Mouse (Mus musculus) heart, adult 2 months (tissue): ENCODE data around the gene Fam241a. TPM values are rescaled to one million over a fixed set of nuclear protein-coding genes. Genes with fewer than 3 reads are reported as not detected.

Source experiments
- DNase-seq, 2 experiments: peaks; one replicate each; pipeline ENCODE4 v3.0.0; 2021
- H3K27ac ChIP-seq: fragments of 200-600 bp; 2 replicates; pipeline ENCODE4 v1.8.1; 2022
- H3K27me3 ChIP-seq: fragments of 200-500 bp; 2 replicates; pipeline ENCODE4 v1.6.1; 2012; ENCODE audit warnings: mild to moderate bottlenecking, low read length, inconsistent platforms, mixed read lengths; ENCODE audit not compliant: control insufficient read depth, insufficient read depth
- H3K36me3 ChIP-seq: fragments of 200-500 bp; 2 replicates; pipeline ENCODE4 v1.6.1; 2012; ENCODE audit warnings: low read length, inconsistent platforms; ENCODE audit not compliant: control insufficient read depth, insufficient read depth
- H3K4me1 ChIP-seq: fragments of 200-500 bp; 2 replicates; pipeline ENCODE4 v1.6.1; 2011; ENCODE audit warnings: low read length; ENCODE audit not compliant: control insufficient read depth, insufficient read depth
- H3K4me3 ChIP-seq: fragments of 200-600 bp; 2 replicates; pipeline ENCODE4 v1.8.1; 2022
- H3K79me2 ChIP-seq: fragments of 200-500 bp; replicated peaks from 2 replicates; pipeline ENCODE4 v1.6.1; 2012; ENCODE audit warnings: mild to moderate bottlenecking, inconsistent platforms, low read length, moderate library complexity, mixed read lengths; ENCODE audit not compliant: control insufficient read depth, insufficient read depth
- H3K9ac ChIP-seq: fragments of 200-500 bp; 2 replicates; pipeline ENCODE4 v1.6.1; 2012; ENCODE audit warnings: low read depth, mild to moderate bottlenecking, control low read depth, inconsistent platforms, low read length, mixed read lengths
- CTCF ChIP-seq: fragments of 200-600 bp; IDR thresholded peaks from 2 replicates; pipeline ENCODE4 v1.8.1; 2022; ENCODE audit warnings: antibody characterized with exemption, mild to moderate bottlenecking, moderate library complexity
- EP300 ChIP-seq: fragments of 200-500 bp; IDR thresholded peaks from 2 replicates; pipeline ENCODE4 v1.6.1; 2011; ENCODE audit warnings: low read depth, low read length, control low read depth; ENCODE audit not compliant: insufficient read depth
- POLR2A ChIP-seq: fragments of 200-500 bp; IDR thresholded peaks from 2 replicates; pipeline ENCODE4 v1.6.1; 2011; ENCODE audit warnings: mild to moderate bottlenecking, low read depth, low read length, control low read depth; ENCODE audit not compliant: insufficient read depth
- WGBS: fragments of 180-500 bp; shearing (Covaris S2); methylation state at CpG from one replicate; pipeline ENCODE4 v1.1.7; 2018; 5-methylcytosine and 5-hydroxymethylcytosine counted together
- intact Hi-C: fragments of 180-260 bp; cut with DNase I; formaldehyde crosslinking; loops from one replicate; pipeline ENCODE4 v1.15.1; 2025
- long read RNA-seq: library from polyadenylated mRNA; stranded (forward); transcript quantifications from one replicate; pipeline ENCODE4 v2.0.0, GENCODE M21; 2021
- polyA plus RNA-seq: library from polyadenylated mRNA; depleted of rRNA; stranded (reverse); fragments of >200 nt; gene quantifications from 2 replicates; pipeline ENCODE4 v1.2.3, GENCODE M21; 2012; rRNA removed
- total RNA-seq, 2 experiments: library from RNA; stranded (reverse); gene quantifications; 2 replicates each; pipeline ENCODE4 v1.2.3; 2021

Fam241a gene
- total RNA-seq: 1 to 10 TPM; 3.6 to 4.2 TPM
- 1.3 and 1.7 TPM in 2 replicates for polyA plus RNA-seq
- long read RNA-seq, transcript Fam241a-202 (2 exons, 2,234 nt): major isoform, 7 of 8 reads
- long read RNA-seq, partial matches to known transcripts: 0 of 8 reads
- long read RNA-seq, other reads (novel, unspliced or antisense): 1 of 8 reads

- Histone ChIP-seq H3K27me3 (no peaks in the 10 kb centered on the region), H3K9ac (peak within 1 kb of the TSS; percentile 84), H3K79me2 (no peaks in the 10 kb centered on the region), H3K4me3 (peak within 1 kb of the TSS; percentile 89), H3K27ac (peak within 1 kb of the TSS; percentile 76), H3K36me3 (no peaks in the 10 kb centered on the region), H3K4me1 (no peaks in the 10 kb centered on the region; the same call in none of the 2 replicates)
- WGBS: 1% methylated on average over 86 of the region's 94 CpGs
- TF ChIP-seq POLR2A: 0 out of 2 replicates have a peak, but pooled peaks have one; percentile 12
- TF ChIP-seq CTCF: no peak
- peak; percentile 93 to 95 for DNase-seq
- intact Hi-C loops: loop anchor here (2.0 to 5.0 kb wide), 4 partner anchors 44 to 344 kb away; partner anchors contain the start of genes Alpk1, Ap1ar, Larp7 and Zgrf1
Observed at GRCm38 (mm10) chr3:127895792-127896541, at the start of gene Fam241a. Gene Fam241a (minus strand): TSS chr3:127896324.

- TF ChIP-seq CTCF: no peak
- no peak for TF ChIP-seq EP300
- no peak for TF ChIP-seq POLR2A
- Histone ChIP-seq H3K79me2 (no peaks in the 10 kb centered on the region), H3K9ac (no peak overlapping the region), H3K36me3 (no peaks in the 10 kb centered on the region), H3K4me3 (no peak overlapping the region), H3K27ac (no peak overlapping the region), H3K27me3 (no peaks in the 10 kb centered on the region), H3K4me1 (no peaks in the 10 kb centered on the region)
- DNase-seq: no peak
- intact Hi-C loops: no loop called here
- WGBS: 79% methylated on average over 11 of the region's 11 CpGs
Observed at GRCm38 (mm10) chr3:127932453-127932852, 36.3 kb upstream of the Fam241a start.

- no peak overlapping the region for H3K27ac ChIP-seq
- H3K79me2 ChIP-seq: no peaks in the 10 kb centered on the region
- no peaks in the 10 kb centered on the region for H3K4me1 ChIP-seq
- H3K9ac ChIP-seq: no peak overlapping the region
- intact Hi-C loops: no loop called here
- no peak for DNase-seq
- H3K27me3 ChIP-seq: no peaks in the 10 kb centered on the region
- no peak overlapping the region for H3K4me3 ChIP-seq
- H3K36me3 ChIP-seq: no peaks in the 10 kb centered on the region
- TF ChIP-seq CTCF (no peak), EP300 (no peak)
- 69% methylated on average over 9 of the region's 9 CpGs for whole genome bisulfite sequencing
Observed at GRCm38 (mm10) chr3:127930326-127931012, 34.3 kb upstream of the Fam241a start.

GRCm38 (mm10) chr3:127929921-127930320 is 33.8 kb upstream of the Fam241a start:
- intact Hi-C loops: no loop called here
- Histone ChIP-seq H3K79me2 (no peaks in the 10 kb centered on the region), H3K4me3 (no peak overlapping the region), H3K4me1 (no peaks in the 10 kb centered on the region), H3K36me3 (no peaks in the 10 kb centered on the region), H3K9ac (no peak overlapping the region), H3K27ac (no peak overlapping the region), H3K27me3 (no peaks in the 10 kb centered on the region)
- no peak for DNase-seq
- WGBS: 54% methylated on average over 9 of the region's 9 CpGs
- no peak for TF ChIP-seq CTCF
- no peak for TF ChIP-seq POLR2A
- TF ChIP-seq EP300: no peak

GRCm38 (mm10) chr3:127926635-127927183 is 30.6 kb upstream of the Fam241a start:
- Histone ChIP-seq H3K4me1 (no peaks in the 10 kb centered on the region), H3K79me2 (no peaks in the 10 kb centered on the region), H3K27me3 (no peaks in the 10 kb centered on the region), H3K36me3 (no peaks in the 10 kb centered on the region), H3K27ac (no peak overlapping the region), H3K9ac (no peak overlapping the region), H3K4me3 (no peak overlapping the region)
- 39% methylated on average over 9 of the region's 9 CpGs for WGBS
- intact Hi-C loops: no loop called here
- TF ChIP-seq CTCF (no peak), POLR2A (no peak), EP300 (no peak)
- DNase-seq: no peak

GRCm38 (mm10) chr3:127924464-127924863 is 28.3 kb upstream of the Fam241a start:
- no peak for TF ChIP-seq CTCF
- TF ChIP-seq POLR2A: no peak
- TF ChIP-seq EP300: no peak
- WGBS: 59% methylated on average over 2 of the region's 2 CpGs

More at GRCm38 (mm10) chr3:127924464-127924863, 28.3 kb upstream of the Fam241a start:
- Histone ChIP-seq H3K4me1 (no peaks in the 10 kb centered on the region), H3K27ac (no peak overlapping the region), H3K27me3 (no peaks in the 10 kb centered on the region), H3K4me3 (no peak overlapping the region), H3K79me2 (no peaks in the 10 kb centered on the region), H3K36me3 (no peaks in the 10 kb centered on the region), H3K9ac (no peak overlapping the region)
- intact Hi-C loops: no loop called here
- DNase-seq: no peak
